Mouse (Mus musculus): Measurements from ENCODE around the gene Malsu1. TPM values are rescaled to one million over a fixed set of nuclear protein-coding genes. Genes with fewer than 3 reads are reported as not detected.

Malsu1 gene
- polyA plus RNA-seq, 1 experiment: 9.9 TPM

DNA sequence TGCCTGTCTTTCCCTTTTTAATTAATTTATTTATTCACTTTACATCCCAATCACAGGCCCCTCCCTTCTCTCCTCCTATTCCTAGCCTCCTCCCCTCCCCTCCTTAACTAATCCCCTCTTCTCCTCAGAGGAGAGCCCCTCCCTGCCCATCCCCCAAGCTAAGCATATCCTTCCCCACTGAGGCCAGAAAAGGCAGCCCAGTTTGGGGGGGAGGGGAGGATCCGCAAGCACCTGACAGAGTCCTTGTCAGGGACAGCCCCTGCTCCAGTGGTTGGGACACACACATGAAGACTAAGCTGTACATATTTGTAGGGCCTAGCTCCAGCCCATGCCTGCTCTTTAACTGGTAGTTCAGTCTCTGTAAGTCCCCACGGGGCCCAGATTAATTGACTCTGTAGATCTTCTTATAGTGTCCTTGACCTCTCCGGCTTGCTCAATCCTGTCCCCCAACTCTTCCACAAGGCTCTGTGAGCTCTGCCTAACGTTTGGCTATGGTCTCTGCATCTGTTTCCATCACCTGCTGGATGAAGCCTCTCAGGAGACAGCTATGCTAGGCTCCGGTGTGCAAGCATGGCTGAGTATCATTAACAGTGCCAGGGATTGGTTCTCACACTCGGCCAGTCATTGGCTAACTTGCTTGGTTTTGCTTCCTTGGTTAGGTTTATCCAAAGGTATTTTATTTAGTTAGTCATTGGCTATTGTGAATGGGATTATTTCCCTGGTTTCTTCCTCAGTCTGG is 58.9 kb downstream of the Malsu1 start:
- no peaks in the 10 kb centered on the region for H3K27me3 ChIP-seq (ENCODE audit: control insufficient read depth, insufficient read depth, low read length)
- H3K4me3 ChIP-seq (ENCODE audit: extremely low read depth, insufficient read depth, insufficient read length): no peak overlapping the region
- no peaks in the 10 kb centered on the region for H3K36me3 ChIP-seq (ENCODE audit: control insufficient read depth, insufficient read depth, low read length)
- H3K27ac ChIP-seq (ENCODE audit: insufficient read depth, low read length): no peak overlapping the region
- TF ChIP-seq POLR2A (IDR thresholded peaks at IDR 0.05; ENCODE audit: low read depth, low read length): no peak
- no peak for TF ChIP-seq CTCF (IDR thresholded peaks at IDR 0.05; ENCODE audit: extremely low read depth, insufficient read depth, insufficient read length, insufficient replicate concordance)
- peaks cover 2% of the 10 kb centered on the region; the same call in 1 of the 2 replicates for H3K4me1 ChIP-seq (ENCODE audit: control insufficient read depth, insufficient read depth, insufficient read length)
- no peak for DNase-seq (ENCODE audit: low read depth in 1 of 2, low spot score in 2 of 2)
- WGBS: 89% methylated on average over 6 of the region's 6 CpGs

Other genes with a start within 250 kb of the Malsu1 start
- 95.2 and 105 TPM in 2 replicates for gene Tmem176a, start 232.9 kb upstream of the Malsu1 start, polyA plus RNA-seq (2012; rRNA removed)
- gene Tmem176b, start 232.3 kb upstream of the Malsu1 start, polyA plus RNA-seq (2012; rRNA removed): 199 TPM in 2 replicates
- gene Aoc1, start 200.9 kb upstream of the Malsu1 start, polyA plus RNA-seq (2012; rRNA removed): 0.77 and 1.1 TPM in 2 replicates
- gene 1600015I10Rik, start 143.9 kb upstream of the Malsu1 start, polyA plus RNA-seq (2012; rRNA removed): not detected in 2 replicates
- gene Doxl2, start 98.8 kb upstream of the Malsu1 start, polyA plus RNA-seq (2012; rRNA removed): 0.02 TPM in 1 of 2 replicates, not detected in the other
- gene Svs1, start 86.9 kb upstream of the Malsu1 start, polyA plus RNA-seq (2012; rRNA removed): not detected in 2 replicates
- gene Gpnmb, start 37.2 kb upstream of the Malsu1 start, polyA plus RNA-seq (2012; rRNA removed): 1.3 and 3.8 TPM in 2 replicates
- gene Igf2bp3, start 141.2 kb downstream of the Malsu1 start, polyA plus RNA-seq (2012; rRNA removed): 0.08 and 0.15 TPM in 2 replicates
- 25.8 and 27.3 TPM in 2 replicates for gene Tra2a, start 190.2 kb downstream of the Malsu1 start, polyA plus RNA-seq (2012; rRNA removed)
- 1.5 and 1.7 TPM in 2 replicates for gene Ccdc126, start 245.5 kb downstream of the Malsu1 start, polyA plus RNA-seq (2012; rRNA removed)